Mouse (Mus musculus) E14TG2a.4 (cell line): ENCODE measurements at regions not wholly inside any gene's neighbourhood (a gene's known extent, or its start where the extent isn't known, plus 50 kb on each side); places are given as distances from the start of the nearest gene placed in this dataset.

Source experiments
- CTCF ChIP-seq: conservative IDR thresholded peaks from 2 replicates; pipeline ENCODE4 v1.5.1; 2014; ENCODE audit warnings: low read length
- NANOG ChIP-seq: IDR thresholded peaks from 2 replicates; pipeline ENCODE4 v1.6.1; 2014; ENCODE audit warnings: borderline replicate concordance, low read length, mixed read lengths
- POU5F1 ChIP-seq: IDR thresholded peaks from 2 replicates; pipeline ENCODE4 v1.6.1; 2014; ENCODE audit warnings: low read length, borderline replicate concordance

- no peak for TF ChIP-seq CTCF
- TF ChIP-seq NANOG, result no peak
- TF ChIP-seq POU5F1, result no peak
These were observed 51.4 kb upstream of the Tnfaip3 start for GRCm38 (mm10) chr10:19066821-19067350.
